Mouse (Mus musculus): Measurements from ENCODE around the gene Tubg2. TPM values are rescaled to one million over a fixed set of nuclear protein-coding genes. Genes with fewer than 3 reads are reported as not detected.

The Tubg2 gene
- polyA plus RNA-seq, 1 experiment from 2014 or later = 10.4 TPM

GRCm38 (mm10) chr11:101169301-101170107, 13.8 kb downstream of the Tubg2 start:
- no peak for ATAC-seq (ENCODE audit: low FRiP score)
- Histone ChIP-seq H3K27me3 (peaks cover 74% of the 10 kb centered on the region), H3K9me3 (replicated peaks) (no peaks in the 10 kb centered on the region), H3K4me1 (peaks cover 50% of the 10 kb centered on the region), H3K27ac (no peak overlapping the region), H3K4me2 (replicated peaks) (peak overlapping the region; percentile 93), H3K36me3 (0 out of 2 replicates have a peak, but pooled peaks cover 10% of the 10 kb centered on the region), H3K4me3 (peak overlapping the region; percentile 73), H3K9ac (peak overlapping the region; percentile 82)
- 16% methylated on average over 17 of the region's 17 CpGs for WGBS

GRCm38 (mm10) chr11:101170354-101170810, 14.7 kb downstream of the Tubg2 start, which contains the start of gene Cntnap1:
TSS of gene Cntnap1 (plus strand) at chr11:101170523.
- under 1% methylated on average over 34 of the region's 35 CpGs for WGBS
- no peak for ATAC-seq (ENCODE audit: low FRiP score)
- Histone ChIP-seq H3K4me2 (replicated peaks) (peak within 1 kb of the TSS; percentile 93), H3K27me3 (peaks cover 74% of the 10 kb centered on the region), H3K36me3 (0 out of 2 replicates have a peak, but pooled peaks cover 8% of the 10 kb centered on the region), H3K9ac (peak within 1 kb of the TSS; percentile 82), H3K27ac (peak within 1 kb of the TSS; percentile 74), H3K9me3 (replicated peaks) (no peaks in the 10 kb centered on the region), H3K4me3 (peak within 1 kb of the TSS; percentile 73), H3K4me1 (peaks cover 48% of the 10 kb centered on the region)

- 2% methylated on average over 49 of the region's 50 CpGs for WGBS
- ATAC-seq (ENCODE audit: low FRiP score) = peak; percentile 96
These were observed 15.3 kb downstream of the Tubg2 start, which contains the start of gene Plekhh3 for GRCm38 (mm10) chr11:101170811-101171610. TSS of gene Plekhh3 (minus strand) at chr11:101171351.

GRCm38 (mm10) chr11:101171721-101172433, 16.2 kb downstream of the Tubg2 start:
- Histone ChIP-seq H3K9ac (peak overlapping the region; percentile 59), H3K4me3 (peak overlapping the region; percentile 50), H3K27ac (peak overlapping the region; percentile 76), H3K4me2 (replicated peaks) (peak overlapping the region; percentile 93), H3K27me3 (peaks cover 73% of the 10 kb centered on the region), H3K9me3 (replicated peaks) (no peaks in the 10 kb centered on the region), H3K36me3 (0 out of 2 replicates have a peak, but pooled peaks cover 7% of the 10 kb centered on the region), H3K4me1 (peaks cover 59% of the 10 kb centered on the region)
- WGBS = under 1% methylated on average over 31 of the region's 31 CpGs
- peak; percentile 53 for ATAC-seq (ENCODE audit: low FRiP score)

More at GRCm38 (mm10) chr11:101170811-101171610, 15.3 kb downstream of the Tubg2 start, which contains the start of gene Plekhh3:
- peak within 1 kb of the TSS; percentile 93 for H3K4me2 ChIP-seq (replicated peaks)
- peak within 1 kb of the TSS; percentile 82 for H3K9ac ChIP-seq
- no peaks in the 10 kb centered on the region for H3K9me3 ChIP-seq (replicated peaks)
- H3K4me1 ChIP-seq = peaks cover 50% of the 10 kb centered on the region
- 0 out of 2 replicates have a peak, but pooled peaks cover 7% of the 10 kb centered on the region for H3K36me3 ChIP-seq
- peaks cover 73% of the 10 kb centered on the region for H3K27me3 ChIP-seq
- H3K4me3 ChIP-seq = peak within 1 kb of the TSS; percentile 73
- peak within 1 kb of the TSS; percentile 76 for H3K27ac ChIP-seq

- no peak for ATAC-seq (ENCODE audit: low FRiP score)
These were observed 16.7 kb downstream of the Tubg2 start for GRCm38 (mm10) chr11:101172434-101172815.

GRCm38 (mm10) chr11:101173112-101173511, 17.4 kb downstream of the Tubg2 start:
- Histone ChIP-seq H3K36me3 (no peaks in the 10 kb centered on the region), H3K9me3 (replicated peaks) (no peaks in the 10 kb centered on the region), H3K27ac (0 out of 2 replicates have a peak overlapping the region, but pooled peaks have one; percentile 50), H3K4me3 (0 out of 2 replicates have a peak overlapping the region, but pooled peaks have one; percentile 27), H3K27me3 (peaks cover 73% of the 10 kb centered on the region), H3K4me1 (peaks cover 61% of the 10 kb centered on the region), H3K9ac (peak overlapping the region; percentile 50; the same call in 1 of the 2 replicates), H3K4me2 (replicated peaks) (peak overlapping the region; percentile 62)
- no peak for ATAC-seq (ENCODE audit: low FRiP score)
- 5% methylated on average over 11 of the region's 11 CpGs for WGBS

More at GRCm38 (mm10) chr11:101172434-101172815, 16.7 kb downstream of the Tubg2 start:
- Histone ChIP-seq H3K9me3 (replicated peaks) (no peaks in the 10 kb centered on the region), H3K27me3 (peaks cover 73% of the 10 kb centered on the region), H3K4me1 (peaks cover 59% of the 10 kb centered on the region), H3K36me3 (0 out of 2 replicates have a peak, but pooled peaks cover 3% of the 10 kb centered on the region), H3K4me3 (peak overlapping the region; percentile 50), H3K4me2 (replicated peaks) (peak overlapping the region; percentile 93), H3K27ac (peak overlapping the region; percentile 76), H3K9ac (peak overlapping the region; percentile 59)
- 10% methylated on average over 5 of the region's 5 CpGs for WGBS

- H3K9me3 ChIP-seq (replicated peaks) = no peaks in the 10 kb centered on the region
- H3K36me3 ChIP-seq = no peaks in the 10 kb centered on the region
- peak overlapping the region; percentile 62; the same call in 1 of the 2 replicates for H3K27ac ChIP-seq
- ATAC-seq (ENCODE audit: low FRiP score) = peak; percentile 55
- under 1% methylated on average over 61 of the region's 61 CpGs for WGBS
- H3K27me3 ChIP-seq = peaks cover 73% of the 10 kb centered on the region
- H3K9ac ChIP-seq = peak overlapping the region; percentile 50
- H3K4me3 ChIP-seq = peak overlapping the region; percentile 27
- peak overlapping the region; percentile 62 for H3K4me2 ChIP-seq (replicated peaks)
- peaks cover 64% of the 10 kb centered on the region for H3K4me1 ChIP-seq
These were observed 18.1 kb downstream of the Tubg2 start for GRCm38 (mm10) chr11:101173631-101174388.

GRCm38 (mm10) chr11:101174389-101174745, 18.7 kb downstream of the Tubg2 start:
- no peak for ATAC-seq (ENCODE audit: low FRiP score)
- Histone ChIP-seq H3K4me2 (replicated peaks) (peak overlapping the region; percentile 62), H3K4me1 (peaks cover 59% of the 10 kb centered on the region), H3K27me3 (peaks cover 73% of the 10 kb centered on the region), H3K4me3 (peak overlapping the region; percentile 27), H3K27ac (no peak overlapping the region), H3K9ac (peak overlapping the region; percentile 50; the same call in 1 of the 2 replicates), H3K36me3 (no peaks in the 10 kb centered on the region), H3K9me3 (replicated peaks) (no peaks in the 10 kb centered on the region)
- WGBS = 29% methylated on average over 9 of the region's 9 CpGs

- no peaks in the 10 kb centered on the region for H3K9me3 ChIP-seq (replicated peaks)
- no peak for ATAC-seq (ENCODE audit: low FRiP score)
- no peaks in the 10 kb centered on the region for H3K36me3 ChIP-seq
- H3K4me3 ChIP-seq = peak within 1 kb of the TSS; percentile 35
- H3K4me2 ChIP-seq (replicated peaks) = peak within 1 kb of the TSS; percentile 62
- H3K27me3 ChIP-seq = peaks cover 70% of the 10 kb centered on the region
- peaks cover 52% of the 10 kb centered on the region for H3K4me1 ChIP-seq
- H3K9ac ChIP-seq = peak within 1 kb of the TSS; percentile 54
- 24% methylated on average over 14 of the region's 14 CpGs for WGBS
- 0 out of 2 replicates have a peak within 1 kb of the TSS, but pooled peaks have one; percentile 4 for H3K27ac ChIP-seq
These were observed 19.3 kb downstream of the Tubg2 start, which contains the start of gene Ccr10 for GRCm38 (mm10) chr11:101174851-101175628. TSS of gene Ccr10 (minus strand) at chr11:101175443.

- H3K4me3 ChIP-seq = peak overlapping the region; percentile 35
- no peaks in the 10 kb centered on the region for H3K36me3 ChIP-seq
- peaks cover 69% of the 10 kb centered on the region for H3K27me3 ChIP-seq
- WGBS = 14% methylated on average over 11 of the region's 11 CpGs
- no peaks in the 10 kb centered on the region for H3K9me3 ChIP-seq (replicated peaks)
- H3K9ac ChIP-seq = peak overlapping the region; percentile 54
- H3K27ac ChIP-seq = 0 out of 2 replicates have a peak overlapping the region, but pooled peaks have one; percentile 4
- no peak for ATAC-seq (ENCODE audit: low FRiP score)
- peak overlapping the region; percentile 62 for H3K4me2 ChIP-seq (replicated peaks)
- H3K4me1 ChIP-seq = peaks cover 45% of the 10 kb centered on the region
These were observed 20.0 kb downstream of the Tubg2 start for GRCm38 (mm10) chr11:101175636-101176116.

Data from hindbrain, embryonic 12.5 days (tissue).